In genomic region chr3:123205065-123205464, GRCm38 (mm10) we compare ENCODE assay signal across 15 mouse cellular contexts. TPM values are rescaled to one million over a fixed set of nuclear protein-coding genes. Genes with fewer than 3 reads are reported as not detected.
DNase-seq lines count a peak whose midpoint lies in the region; ATAC-seq and TF ChIP-seq lines count a peak whose summit lies in the region.
"Had no signal": no experiment of that assay in that cellular context is flagged by ENCODE, and none has a peak within 500 bp of the region (broad histone marks: within the 10 kb centered on the region; RNA-seq: fewer than 3 reads in every experiment).

No protein-coding gene starts in this region.

- intact Hi-C loops in heart, postnatal 36 days (cut with DNase I) = no loop called here

- WGBS in heart, embryonic 12.5 days = 52% methylated on average over 6 of the region's 6 CpGs
- WGBS in lung, embryonic 16.5 days = 35% methylated on average over 6 of the region's 6 CpGs
- 38% methylated on average over 6 of the region's 6 CpGs for WGBS in lung, adult 2 months
- WGBS in heart, embryonic 16.5 days = 55% methylated on average over 6 of the region's 6 CpGs
- 22% methylated on average over 6 of the region's 6 CpGs for WGBS in stomach, embryonic 15.5 days
- WGBS in cerebellum, adult 2 months = 85% methylated on average over 6 of the region's 6 CpGs
- 70% methylated on average over 6 of the region's 6 CpGs for WGBS in forebrain, embryonic 16.5 days

- H3K27me3 ChIP-seq in heart, embryonic 12.5 days (replicated peaks) = no peaks in the 10 kb centered on the region
- H3K27me3 ChIP-seq in lung, embryonic 16.5 days (ENCODE audit: control insufficient read depth, insufficient read depth, low read depth, low read length) = no peaks in the 10 kb centered on the region
- H3K27me3 ChIP-seq in heart, embryonic 16.5 days (ENCODE audit: control insufficient read depth, insufficient read depth, low read length) = no peaks in the 10 kb centered on the region
- H3K27me3 ChIP-seq in stomach, embryonic 15.5 days (replicated peaks) = no peaks in the 10 kb centered on the region
- no peaks in the 10 kb centered on the region for H3K27me3 ChIP-seq in cerebellum, adult 2 months (ENCODE audit: control insufficient read depth, insufficient read depth, low read length)
- H3K27me3 ChIP-seq in forebrain, embryonic 16.5 days (replicated peaks; ENCODE audit: control insufficient read depth, insufficient read depth, low read length) = no peaks in the 10 kb centered on the region
- H3K27me3 ChIP-seq: midbrain, embryonic 12.5 days had no signal

- no peak overlapping the region for H3K9ac ChIP-seq in heart, embryonic 12.5 days
- H3K9ac ChIP-seq in lung, embryonic 16.5 days (ENCODE audit: low read length) = no peak overlapping the region
- no peak overlapping the region for H3K9ac ChIP-seq in heart, embryonic 16.5 days (ENCODE audit: low read length)
- no peak overlapping the region for H3K9ac ChIP-seq in stomach, embryonic 15.5 days
- no peak overlapping the region for H3K9ac ChIP-seq in forebrain, embryonic 16.5 days (replicated peaks; ENCODE audit: low read depth, low read length)
- H3K9ac ChIP-seq: liver, postnatal 0 days; midbrain, embryonic 12.5 days had no signal

- no peaks in the 10 kb centered on the region for H3K36me3 ChIP-seq in heart, embryonic 12.5 days
- H3K36me3 ChIP-seq in lung, embryonic 16.5 days (ENCODE audit: control insufficient read depth, insufficient read depth, low read length) = no peaks in the 10 kb centered on the region
- no peaks in the 10 kb centered on the region for H3K36me3 ChIP-seq in heart, embryonic 16.5 days (ENCODE audit: control insufficient read depth, insufficient read depth)
- no peaks in the 10 kb centered on the region for H3K36me3 ChIP-seq in stomach, embryonic 15.5 days
- H3K36me3 ChIP-seq in forebrain, embryonic 16.5 days (ENCODE audit: control insufficient read depth, insufficient read depth) = no peaks in the 10 kb centered on the region
- H3K36me3 ChIP-seq: forebrain, embryonic 10.5 days; midbrain, embryonic 12.5 days had no signal

- TF ChIP-seq CTCF in lung, adult 2 months (IDR thresholded peaks at IDR 0.05; ENCODE audit: insufficient read depth, low read length) = no peak
- TF ChIP-seq CTCF in cerebellum, adult 2 months (IDR thresholded peaks at IDR 0.05; ENCODE audit: borderline replicate concordance, insufficient read depth, low read depth, low read length) = no peak

- no peak for DNase-seq in heart, postnatal 36 days
- DNase-seq in lung, adult 2 months = no peak
- DNase-seq in cerebellum, adult 2 months = no peak
- DNase-seq: cerebellum, adult 11 months; kidney, postnatal 10 days; left cerebral cortex, postnatal 4 days; liver, postnatal 0 days; thymus, postnatal 4 days had no signal

- TF ChIP-seq POLR2A in lung, adult 2 months (IDR thresholded peaks at IDR 0.05; ENCODE audit: borderline replicate concordance, extremely low read depth, low read depth, low read length) = no peak
- no peak for TF ChIP-seq POLR2A in cerebellum, adult 2 months (IDR thresholded peaks at IDR 0.05; ENCODE audit: borderline replicate concordance, insufficient read depth, low read length)

- ATAC-seq in heart, embryonic 12.5 days (ENCODE audit: insufficient number of reproducible peaks, low FRiP score) = 0 out of 2 replicates have a peak, but pooled peaks have one; percentile 29
- ATAC-seq in lung, embryonic 16.5 days (ENCODE audit: low read depth) = peak; percentile 41
- no peak for ATAC-seq in heart, embryonic 16.5 days (replicated peaks; ENCODE audit: extremely low read depth, insufficient read depth, low FRiP score)
- ATAC-seq in stomach, embryonic 15.5 days (ENCODE audit: insufficient read depth, low FRiP score, low read depth) = peak; percentile 61; the same call in 1 of the 2 replicates
- ATAC-seq in forebrain, embryonic 16.5 days = no peak
- ATAC-seq: liver, postnatal 0 days had no signal

- H3K4me3 ChIP-seq in heart, embryonic 12.5 days = no peak overlapping the region
- H3K4me3 ChIP-seq in lung, embryonic 16.5 days (ENCODE audit: low read length) = no peak overlapping the region
- H3K4me3 ChIP-seq in lung, adult 2 months (replicated peaks; ENCODE audit: extremely low read depth, low read depth, low read length) = no peak overlapping the region
- H3K4me3 ChIP-seq in heart, embryonic 16.5 days (ENCODE audit: low read length) = no peak overlapping the region
- no peak overlapping the region for H3K4me3 ChIP-seq in stomach, embryonic 15.5 days (replicated peaks)
- no peak overlapping the region for H3K4me3 ChIP-seq in cerebellum, adult 2 months (replicated peaks; ENCODE audit: insufficient read depth, low read depth, low read length)
- no peak overlapping the region for H3K4me3 ChIP-seq in forebrain, embryonic 16.5 days (replicated peaks; ENCODE audit: low read length)
- H3K4me3 ChIP-seq: forebrain, embryonic 10.5 days; midbrain, embryonic 12.5 days had no signal

- H3K4me2 ChIP-seq in heart, embryonic 12.5 days = 0 out of 2 replicates have a peak overlapping the region, but pooled peaks have one; percentile 3
- 0 out of 2 replicates have a peak overlapping the region, but pooled peaks have one; percentile 0 for H3K4me2 ChIP-seq in lung, embryonic 16.5 days (ENCODE audit: low read depth, low read length)
- peak overlapping the region; percentile 14; the same call in 1 of the 2 replicates for H3K4me2 ChIP-seq in heart, embryonic 16.5 days (ENCODE audit: low read depth, low read length)
- H3K4me2 ChIP-seq in stomach, embryonic 15.5 days = peak overlapping the region; percentile 43
- no peak overlapping the region for H3K4me2 ChIP-seq in forebrain, embryonic 16.5 days (ENCODE audit: low read length)
- H3K4me2 ChIP-seq: midbrain, embryonic 12.5 days had no signal

- H3K27ac ChIP-seq in heart, embryonic 12.5 days (ENCODE audit: poor library complexity, severe bottlenecking) = peak overlapping the region; percentile 34
- peak overlapping the region; percentile 77 for H3K27ac ChIP-seq in lung, embryonic 16.5 days (ENCODE audit: low read length)
- H3K27ac ChIP-seq in heart, embryonic 16.5 days (ENCODE audit: low read length) = peak overlapping the region; percentile 71
- peak overlapping the region; percentile 90 for H3K27ac ChIP-seq in stomach, embryonic 15.5 days
- no peak overlapping the region for H3K27ac ChIP-seq in cerebellum, adult 2 months (ENCODE audit: insufficient read depth, low read length)
- H3K27ac ChIP-seq in forebrain, embryonic 16.5 days (ENCODE audit: low read length) = no peak overlapping the region
- H3K27ac ChIP-seq: forebrain, embryonic 10.5 days; midbrain, embryonic 12.5 days had no signal

- H3K4me1 ChIP-seq in heart, embryonic 12.5 days (replicated peaks) = peaks cover 9% of the 10 kb centered on the region; the same call in 1 of the 2 replicates
- peaks cover 9% of the 10 kb centered on the region; the same call in 1 of the 2 replicates for H3K4me1 ChIP-seq in lung, embryonic 16.5 days (replicated peaks; ENCODE audit: control insufficient read depth, insufficient read depth, low read length)
- no peaks in the 10 kb centered on the region for H3K4me1 ChIP-seq in lung, adult 2 months (ENCODE audit: control insufficient read depth, insufficient read depth, low read length)
- H3K4me1 ChIP-seq in heart, embryonic 16.5 days (ENCODE audit: control insufficient read depth, insufficient read depth, low read length) = peaks cover 9% of the 10 kb centered on the region; the same call in 1 of the 2 replicates
- H3K4me1 ChIP-seq in stomach, embryonic 15.5 days = no peaks in the 10 kb centered on the region
- H3K4me1 ChIP-seq in cerebellum, adult 2 months (ENCODE audit: control insufficient read depth, insufficient read depth, low read length) = no peaks in the 10 kb centered on the region
- no peaks in the 10 kb centered on the region for H3K4me1 ChIP-seq in forebrain, embryonic 16.5 days (replicated peaks; ENCODE audit: control insufficient read depth, insufficient read depth, low read length)
- H3K4me1 ChIP-seq: midbrain, embryonic 12.5 days had no signal

- H3K9me3 ChIP-seq in heart, embryonic 12.5 days (replicated peaks) = no peaks in the 10 kb centered on the region
- H3K9me3 ChIP-seq in lung, embryonic 16.5 days (ENCODE audit: control insufficient read depth, low read length) = no peaks in the 10 kb centered on the region
- H3K9me3 ChIP-seq in heart, embryonic 16.5 days (replicated peaks; ENCODE audit: control insufficient read depth, low read length) = no peaks in the 10 kb centered on the region
- no peaks in the 10 kb centered on the region for H3K9me3 ChIP-seq in stomach, embryonic 15.5 days
- no peaks in the 10 kb centered on the region for H3K9me3 ChIP-seq in forebrain, embryonic 16.5 days (ENCODE audit: control insufficient read depth, low read length)
- H3K9me3 ChIP-seq: forebrain, embryonic 10.5 days; midbrain, embryonic 12.5 days had no signal

RNA-seq across cellular contexts. Expression of gene Synpo2, which starts 30.9 kb away (rescaled TPM):
- polyA plus RNA-seq in heart, embryonic 12.5 days (2016; fragmentation: Nextera tagmentation; extraction: Ambion mirVana) = 23.7 and 26.8 TPM in 2 replicates
- 10 to 100 TPM; 78.2 to 80.5 TPM for total RNA-seq in heart, postnatal 36 days (2021)
- 9.1 and 12.1 TPM in 2 replicates for polyA plus RNA-seq in lung, embryonic 16.5 days (2015; fragmentation: Nextera tagmentation; extraction: Ambion mirVana)
- polyA plus RNA-seq in lung, adult 2 months (2012; rRNA removed) = 11.8 and 12.8 TPM in 2 replicates
- 11.4 and 11.5 TPM in 2 replicates for polyA plus RNA-seq in heart, embryonic 16.5 days (2015; fragmentation: Nextera tagmentation; extraction: Ambion mirVana)
- polyA plus RNA-seq in stomach, embryonic 15.5 days (2015; fragmentation: Nextera tagmentation; extraction: Ambion mirVana) = 28.0 and 33.2 TPM in 2 replicates
- polyA plus RNA-seq in cerebellum, adult 2 months (2012; rRNA removed) = 2.4 and 2.9 TPM in 2 replicates
- polyA plus RNA-seq in forebrain, embryonic 16.5 days (2015; fragmentation: Nextera tagmentation; extraction: Ambion mirVana) = 0.87 and 0.90 TPM in 2 replicates

Comparison
In these comparisons a context has a peak if more than half of its experiments do, and no peak if none do; other contexts are left out.
1. ATAC-seq: peak in heart, embryonic 12.5 days (single experiment), lung, embryonic 16.5 days (single experiment) and stomach, embryonic 15.5 days (single experiment); none in heart, embryonic 16.5 days (single experiment) and forebrain, embryonic 16.5 days (single experiment).
2. H3K27ac ChIP-seq: peak in heart, embryonic 12.5 days (single experiment), lung, embryonic 16.5 days (single experiment), heart, embryonic 16.5 days (single experiment) and stomach, embryonic 15.5 days (single experiment); none in cerebellum, adult 2 months (single experiment) and forebrain, embryonic 16.5 days (single experiment).